In the genomic region with DNA sequence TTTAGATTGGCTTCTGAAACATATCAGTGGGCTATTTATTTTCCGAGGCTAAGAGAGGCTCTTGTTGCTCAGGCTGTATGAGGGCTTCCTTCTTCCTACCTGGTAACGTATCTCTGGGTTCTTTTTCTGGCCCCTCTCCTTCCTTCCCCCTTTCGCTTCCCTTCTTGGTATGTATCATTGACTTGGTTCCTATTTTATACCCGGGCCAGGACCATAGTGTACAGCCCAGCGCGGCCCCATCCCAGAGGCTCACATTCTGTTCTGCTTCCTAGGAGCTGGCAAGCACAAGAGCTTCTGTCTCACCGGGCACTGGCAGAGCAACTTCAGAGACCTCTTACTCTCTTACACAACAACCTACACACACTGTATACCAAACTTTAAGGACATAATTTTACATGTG, we compare ENCODE assay signal across 18 mouse cellular contexts.
DNase-seq lines count a peak whose midpoint lies in the region; ATAC-seq lines count a peak whose summit lies in the region.
"Had no signal": no experiment of that assay in that cellular context is flagged by ENCODE, and none has a peak within 500 bp of the region (broad histone marks: within the 10 kb centered on the region; RNA-seq: fewer than 3 reads in every experiment).

No protein-coding gene starts in this region.

- no peaks in the 10 kb centered on the region for H3K36me3 ChIP-seq in liver, embryonic 16.5 days (ENCODE audit: control insufficient read depth, insufficient read depth)
- H3K36me3 ChIP-seq: embryonic facial prominence, embryonic 12.5 days had no signal

- no peak overlapping the region for H3K4me3 ChIP-seq in liver, embryonic 16.5 days (ENCODE audit: low read depth, low read length)
- H3K4me3 ChIP-seq: embryonic facial prominence, embryonic 12.5 days; megakaryocyte, embryonic 14.5 days; myocyte had no signal

- 23% methylated on average over 7 of the region's 7 CpGs for WGBS in liver, embryonic 16.5 days (ENCODE audit: insufficient replicate concordance)

- intact Hi-C loops in gastrocnemius, postnatal 14 days (cut with DNase I; ENCODE audit: low total_unique reads): no loop called here

- 0 out of 2 replicates have a peak overlapping the region, but pooled peaks have one; percentile 7 for H3K27ac ChIP-seq in liver, embryonic 16.5 days (ENCODE audit: low read length)
- H3K27ac ChIP-seq: embryonic facial prominence, embryonic 12.5 days; stomach, postnatal 0 days had no signal

- no peak overlapping the region for H3K9ac ChIP-seq in liver, embryonic 16.5 days (ENCODE audit: low read depth, low read length)
- H3K9ac ChIP-seq: embryonic facial prominence, embryonic 12.5 days had no signal

- peak; percentile 46 to 49 for DNase-seq in gastrocnemius, adult 8-10 months (ENCODE audit: low spot score in 2 of 2)
- DNase-seq in gastrocnemius, postnatal 14 days: no peak
- DNase-seq in liver: no peak
- peak; percentile 48 for DNase-seq in brain, adult 2 months (ENCODE audit: low read depth, low spot score)
- DNase-seq in B cell, adult 2 months: no peak
- DNase-seq: adrenal gland, postnatal 10 days; cerebellum, postnatal 14 days; kidney, adult 18-20 months; kidney, postnatal 4 days had no signal

- H3K4me1 ChIP-seq in liver, embryonic 16.5 days (ENCODE audit: control insufficient read depth, low read depth, low read length): no peaks in the 10 kb centered on the region; the same call in 1 of the 2 replicates
- H3K4me1 ChIP-seq: embryonic facial prominence, embryonic 12.5 days had no signal

- no peak overlapping the region for H3K4me2 ChIP-seq in liver, embryonic 16.5 days (ENCODE audit: low read depth, low read length)
- H3K4me2 ChIP-seq: embryonic facial prominence, embryonic 12.5 days had no signal

- H3K9me3 ChIP-seq in liver, embryonic 16.5 days (replicated peaks; ENCODE audit: control insufficient read depth, low read length): no peaks in the 10 kb centered on the region
- H3K9me3 ChIP-seq: embryonic facial prominence, embryonic 12.5 days; G1E had no signal

- H3K27me3 ChIP-seq in liver, embryonic 16.5 days (ENCODE audit: control insufficient read depth, insufficient read depth, low read depth, low read length): peaks cover 14% of the 10 kb centered on the region

- no peak for ATAC-seq in liver, embryonic 16.5 days (ENCODE audit: low read depth)
- peak; percentile 82 for ATAC-seq in monocyte, adult 5-6 weeks (replicated peaks; ENCODE audit: insufficient number of reproducible peaks, low FRiP score, low TSS enrichment, poor library complexity, severe bottlenecking)
- ATAC-seq in erythroblast, adult 5-6 weeks (replicated peaks; ENCODE audit: low FRiP score, poor library complexity, severe bottlenecking): no peak
- ATAC-seq: hindbrain, embryonic 16.5 days had no signal

Comparison
In these comparisons a context has a peak if more than half of its experiments do, and no peak if none do; other contexts are left out.
1. DNase-seq: peak in gastrocnemius, adult 8-10 months (2 of 2) and brain, adult 2 months (single experiment); none in gastrocnemius, postnatal 14 days (single experiment), liver (single experiment) and B cell, adult 2 months (0 of 2).